Mouse (Mus musculus) embryonic facial prominence, embryonic 13.5 days (tissue): ENCODE data around the gene Bhlhe40. TPM values are rescaled to one million over a fixed set of nuclear protein-coding genes. Genes with fewer than 3 reads are reported as not detected.

Source experiments
- ATAC-seq: fragments of 200-750 bp; cut with Nextera tagmentation; 2 replicates; pipeline ENCODE4 v1.8.0; 2017; ENCODE audit warnings: low read depth; ENCODE audit not compliant: insufficient number of reproducible peaks, insufficient read depth, low FRiP score, low TSS enrichment
- H3K27ac ChIP-seq: fragments of 300-500 bp; sonication (generic); 2 replicates; pipeline ENCODE4 v1.5.1; 2015; ENCODE audit warnings: moderate library complexity, mild to moderate bottlenecking, inconsistent platforms
- H3K27me3 ChIP-seq: fragments of 300-500 bp; sonication (generic); 2 replicates; pipeline ENCODE4 v1.6.1; 2015; ENCODE audit warnings: mild to moderate bottlenecking, inconsistent platforms
- H3K36me3 ChIP-seq: fragments of 300-500 bp; sonication (generic); 2 replicates; pipeline ENCODE4 v1.6.1; 2015; ENCODE audit warnings: mild to moderate bottlenecking, inconsistent platforms
- H3K4me1 ChIP-seq: fragments of 300-500 bp; sonication (generic); 2 replicates; pipeline ENCODE4 v1.6.1; 2015; ENCODE audit warnings: inconsistent platforms
- H3K4me2 ChIP-seq: fragments of 300-500 bp; sonication (generic); 2 replicates; pipeline ENCODE4 v1.6.1; 2015; ENCODE audit warnings: moderate library complexity, mild to moderate bottlenecking, inconsistent platforms
- H3K4me3 ChIP-seq: fragments of 300-500 bp; sonication (generic); 2 replicates; pipeline ENCODE4 v1.5.1; 2015; ENCODE audit warnings: mild to moderate bottlenecking, inconsistent platforms
- H3K9ac ChIP-seq: fragments of 300-500 bp; sonication (generic); 2 replicates; pipeline ENCODE4 v1.6.1; 2015; ENCODE audit warnings: mild to moderate bottlenecking, inconsistent platforms
- H3K9me3 ChIP-seq: fragments of 300-500 bp; sonication (generic); 2 replicates; pipeline ENCODE4 v1.6.1; 2016; ENCODE audit warnings: inconsistent platforms
- WGBS: fragments of 180-500 bp; shearing (Covaris S2); methylation state at CpG from one replicate; pipeline ENCODE4 v1.1.7; 2015; ENCODE audit warnings: mixed read lengths; 5-methylcytosine and 5-hydroxymethylcytosine counted together
- polyA plus RNA-seq: library from polyadenylated mRNA; unstranded; fragments of >200 nt; fragmentation: Nextera tagmentation; extraction: Ambion mirVana; gene quantifications from 2 replicates; pipeline ENCODE4 v1.2.1, GENCODE M21; 2015

Bhlhe40 gene
- polyA plus RNA-seq, 1 experiment from 2014 or later: 6.2 TPM

- Histone ChIP-seq H3K27ac (no peak overlapping the region), H3K9ac (no peak overlapping the region), H3K9me3 (no peaks in the 10 kb centered on the region), H3K4me1 (no peaks in the 10 kb centered on the region), H3K4me3 (no peak overlapping the region), H3K27me3 (no peaks in the 10 kb centered on the region), H3K4me2 (no peak overlapping the region), H3K36me3 (no peaks in the 10 kb centered on the region)
- WGBS: 58% methylated on average over 5 of the region's 5 CpGs
- no peak for ATAC-seq
Observed at GRCm38 (mm10) chr6:108678227-108678626, 17.8 kb downstream of the Bhlhe40 start.

- H3K4me2 ChIP-seq: no peak overlapping the region
- no peak overlapping the region for H3K9ac ChIP-seq
- H3K27ac ChIP-seq: no peak overlapping the region
- no peaks in the 10 kb centered on the region for H3K36me3 ChIP-seq
- no peak for ATAC-seq
- H3K4me3 ChIP-seq: no peak overlapping the region
- H3K4me1 ChIP-seq: no peaks in the 10 kb centered on the region
- WGBS: 69% methylated on average over 7 of the region's 7 CpGs
- H3K9me3 ChIP-seq: no peaks in the 10 kb centered on the region
- H3K27me3 ChIP-seq: no peaks in the 10 kb centered on the region
Observed at GRCm38 (mm10) chr6:108680503-108680902, 20.1 kb downstream of the Bhlhe40 start.

GRCm38 (mm10) chr6:108681084-108681483 lies 20.7 kb downstream of the Bhlhe40 start:
- H3K36me3 ChIP-seq: no peaks in the 10 kb centered on the region
- H3K4me2 ChIP-seq: no peak overlapping the region
- no peak overlapping the region for H3K4me3 ChIP-seq
- H3K4me1 ChIP-seq: no peaks in the 10 kb centered on the region
- 91% methylated on average over 4 of the region's 4 CpGs for WGBS
- H3K9me3 ChIP-seq: no peaks in the 10 kb centered on the region
- no peak overlapping the region for H3K27ac ChIP-seq
- no peak for ATAC-seq
- no peaks in the 10 kb centered on the region for H3K27me3 ChIP-seq
- no peak overlapping the region for H3K9ac ChIP-seq

- Histone ChIP-seq H3K4me1 (no peaks in the 10 kb centered on the region), H3K4me3 (no peak overlapping the region), H3K9ac (no peak overlapping the region), H3K27ac (no peak overlapping the region), H3K9me3 (no peaks in the 10 kb centered on the region), H3K4me2 (no peak overlapping the region), H3K27me3 (no peaks in the 10 kb centered on the region), H3K36me3 (no peaks in the 10 kb centered on the region)
- WGBS: 80% methylated on average over 1 of the region's 1 CpGs
- no peak for ATAC-seq
Observed at GRCm38 (mm10) chr6:108683140-108683539, 22.7 kb downstream of the Bhlhe40 start.

- H3K27me3 ChIP-seq: no peaks in the 10 kb centered on the region
- no peaks in the 10 kb centered on the region for H3K9me3 ChIP-seq
- no peaks in the 10 kb centered on the region for H3K4me1 ChIP-seq
- no peak overlapping the region for H3K27ac ChIP-seq
- no peak overlapping the region for H3K4me3 ChIP-seq
- no peak overlapping the region for H3K4me2 ChIP-seq
- no peak for ATAC-seq
- WGBS: 84% methylated on average over 5 of the region's 5 CpGs
- no peaks in the 10 kb centered on the region for H3K36me3 ChIP-seq
- H3K9ac ChIP-seq: no peak overlapping the region
Observed at GRCm38 (mm10) chr6:108684430-108684829, 24.0 kb downstream of the Bhlhe40 start.

- Histone ChIP-seq H3K4me3 (no peak overlapping the region), H3K27ac (no peak overlapping the region), H3K4me1 (no peaks in the 10 kb centered on the region), H3K9ac (no peak overlapping the region), H3K4me2 (no peak overlapping the region), H3K36me3 (no peaks in the 10 kb centered on the region), H3K9me3 (no peaks in the 10 kb centered on the region), H3K27me3 (no peaks in the 10 kb centered on the region)
- no peak for ATAC-seq
- WGBS: 59% methylated on average over 9 of the region's 9 CpGs
Observed at GRCm38 (mm10) chr6:108685758-108686355, 25.4 kb downstream of the Bhlhe40 start.

- WGBS: 73% methylated on average over 3 of the region's 3 CpGs
- no peak overlapping the region for H3K4me2 ChIP-seq
- no peaks in the 10 kb centered on the region for H3K4me1 ChIP-seq
- H3K27ac ChIP-seq: no peak overlapping the region
- no peak for ATAC-seq
- no peak overlapping the region for H3K9ac ChIP-seq
- H3K9me3 ChIP-seq: no peaks in the 10 kb centered on the region
- no peaks in the 10 kb centered on the region for H3K36me3 ChIP-seq
- no peaks in the 10 kb centered on the region for H3K27me3 ChIP-seq
- H3K4me3 ChIP-seq: no peak overlapping the region
Observed at GRCm38 (mm10) chr6:108686930-108687329, 26.5 kb downstream of the Bhlhe40 start.

GRCm38 (mm10) chr6:108688344-108688743 lies 27.9 kb downstream of the Bhlhe40 start:
- Histone ChIP-seq H3K9me3 (no peaks in the 10 kb centered on the region), H3K9ac (no peak overlapping the region), H3K36me3 (no peaks in the 10 kb centered on the region), H3K4me1 (no peaks in the 10 kb centered on the region), H3K4me3 (no peak overlapping the region), H3K27me3 (no peaks in the 10 kb centered on the region), H3K27ac (no peak overlapping the region), H3K4me2 (no peak overlapping the region)
- 58% methylated on average over 5 of the region's 5 CpGs for WGBS
- ATAC-seq: no peak

GRCm38 (mm10) chr6:108692986-108693385 lies 32.6 kb downstream of the Bhlhe40 start:
- no peaks in the 10 kb centered on the region for H3K36me3 ChIP-seq
- no peak overlapping the region for H3K9ac ChIP-seq
- no peaks in the 10 kb centered on the region for H3K4me1 ChIP-seq
- H3K27ac ChIP-seq: no peak overlapping the region
- no peaks in the 10 kb centered on the region for H3K27me3 ChIP-seq
- H3K4me2 ChIP-seq: no peak overlapping the region
- no peak overlapping the region for H3K4me3 ChIP-seq
- H3K9me3 ChIP-seq: no peaks in the 10 kb centered on the region
- WGBS: 71% methylated on average over 3 of the region's 3 CpGs
- ATAC-seq: no peak

- H3K36me3 ChIP-seq: no peaks in the 10 kb centered on the region
- no peak for ATAC-seq
- no peak overlapping the region for H3K27ac ChIP-seq
- WGBS: 86% methylated on average over 8 of the region's 8 CpGs
- H3K4me2 ChIP-seq: no peak overlapping the region
- no peak overlapping the region for H3K4me3 ChIP-seq
- H3K4me1 ChIP-seq: peaks cover 2% of the 10 kb centered on the region
- H3K9me3 ChIP-seq: no peaks in the 10 kb centered on the region
- no peak overlapping the region for H3K9ac ChIP-seq
- no peaks in the 10 kb centered on the region for H3K27me3 ChIP-seq
Observed at GRCm38 (mm10) chr6:108694965-108695724, 34.7 kb downstream of the Bhlhe40 start.

- Histone ChIP-seq H3K36me3 (no peaks in the 10 kb centered on the region), H3K4me2 (no peak overlapping the region), H3K4me1 (peaks cover 8% of the 10 kb centered on the region), H3K9me3 (no peaks in the 10 kb centered on the region), H3K27ac (no peak overlapping the region), H3K9ac (no peak overlapping the region), H3K4me3 (no peak overlapping the region), H3K27me3 (no peaks in the 10 kb centered on the region)
- 77% methylated on average over 11 of the region's 11 CpGs for WGBS
- ATAC-seq: no peak
Observed at GRCm38 (mm10) chr6:108695844-108696821, 35.7 kb downstream of the Bhlhe40 start.
